Mouse (Mus musculus): ENCODE measurements around the gene Lilrb4a. TPM values are rescaled to one million over a fixed set of nuclear protein-coding genes. Genes with fewer than 3 reads are reported as not detected.
"Not testable (repeated sequence)": the region's sequence is repeated elsewhere in the genome, so short reads cannot be mapped to it uniquely, and the experiment has no call there.

Gene Lilrb4a
- total RNA-seq (2021), result under 1 TPM; 0.36 to 0.39 TPM

DNA sequence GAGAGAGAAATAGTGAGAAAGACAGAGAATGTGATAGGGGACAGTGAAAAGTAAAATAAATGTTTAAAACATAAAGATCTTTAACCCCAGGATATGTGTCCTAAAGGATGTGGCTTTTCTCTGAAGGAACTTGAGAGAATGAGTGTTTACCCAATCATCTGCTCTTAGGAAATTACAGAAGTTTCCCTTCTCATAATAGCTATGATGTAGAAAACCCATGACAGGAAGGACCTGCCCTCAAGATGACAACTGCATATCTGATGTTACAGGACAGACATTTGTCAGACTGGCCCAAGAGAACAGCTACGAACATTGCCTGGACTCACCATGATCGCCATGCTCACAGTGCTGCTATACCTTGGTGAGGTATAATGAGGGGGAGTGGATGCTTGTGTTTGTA lies at the start of gene Lilrb4a:
Lilrb4a (plus strand) TSS at position 266 of the 400 bp plus-strand sequence.
- intact Hi-C loops (cut with DNase I); DNase-seq (ENCODE audit: extremely low spot score in 1 of 2, low spot score in 2 of 2): not testable (repeated sequence)

DNA sequence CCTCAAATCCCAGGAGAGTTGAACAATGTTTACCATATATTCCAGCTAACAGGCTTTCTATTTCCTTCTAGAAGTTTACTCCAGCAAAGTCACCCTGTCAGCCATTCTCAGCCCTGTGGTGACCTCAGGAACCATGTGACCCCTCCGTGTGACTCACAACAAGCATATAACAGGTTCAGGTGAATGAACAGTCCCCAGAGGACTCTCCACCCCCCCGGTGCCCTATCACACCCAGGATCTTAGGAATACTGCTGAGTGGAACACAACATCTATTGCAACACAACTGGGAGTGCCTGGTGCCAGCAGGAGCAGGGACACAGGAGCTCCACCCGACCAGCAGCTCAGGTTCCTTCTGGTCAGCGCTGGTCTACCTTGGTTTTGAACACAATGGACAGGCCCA lies 39.1 kb upstream of the Lilrb4a start:
- no peak for DNase-seq (ENCODE audit: extremely low spot score in 1 of 2, low spot score in 2 of 2)
- intact Hi-C loops (cut with DNase I), result no loop called here

DNA sequence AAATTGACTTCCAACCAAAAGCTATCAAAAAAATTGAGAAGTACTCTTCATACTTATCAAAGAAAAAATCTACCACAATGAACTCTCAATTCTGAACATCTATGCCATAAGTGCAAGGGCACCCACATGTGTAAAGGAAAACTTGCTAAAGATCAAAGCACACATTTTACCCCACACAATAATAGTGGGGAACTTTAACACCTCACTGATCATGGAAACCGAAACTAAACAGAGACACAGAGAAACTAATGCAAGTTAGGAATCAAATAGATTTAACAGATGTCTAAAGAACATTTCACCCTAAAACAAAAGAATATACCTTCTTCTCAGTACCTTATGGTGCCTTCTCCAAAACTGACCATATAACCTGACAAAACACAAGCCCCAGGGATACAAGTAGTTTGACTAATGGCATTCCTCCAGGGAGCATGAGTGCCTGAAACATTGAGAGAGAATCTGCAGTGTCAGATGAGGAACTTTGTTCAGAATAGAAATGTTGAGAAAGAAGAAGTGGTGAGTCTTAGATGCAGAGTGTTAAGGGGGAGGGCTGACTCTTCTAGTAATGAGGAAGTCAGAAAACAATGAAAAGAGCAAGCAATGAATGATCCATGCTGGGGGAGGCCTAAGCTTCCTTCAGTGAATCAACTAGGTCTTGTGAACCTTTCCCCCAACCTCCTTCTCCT lies 37.0 kb upstream of the Lilrb4a start:
- intact Hi-C loops (cut with DNase I), result no loop called here
- no peak for DNase-seq (ENCODE audit: extremely low spot score in 1 of 2, low spot score in 2 of 2)

DNA sequence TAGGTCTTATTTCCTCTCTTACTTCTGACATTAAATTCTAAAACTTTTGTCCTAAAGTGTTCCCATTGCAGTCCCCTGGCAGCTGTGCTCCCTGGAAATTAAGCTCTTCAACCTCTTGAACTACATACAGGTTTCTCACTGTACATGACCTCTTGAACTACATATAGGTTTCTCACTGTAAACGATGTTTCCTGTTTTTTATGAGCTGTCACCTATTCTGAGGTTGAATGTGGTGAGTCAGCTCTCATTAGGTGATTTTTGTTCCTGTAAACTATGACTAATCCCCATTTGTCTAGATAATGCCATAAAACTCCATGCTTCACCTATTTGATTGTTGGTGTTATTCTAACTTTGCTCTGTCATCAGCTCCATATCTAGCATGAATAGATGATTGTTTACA lies 36.4 kb upstream of the Lilrb4a start:
- intact Hi-C loops (cut with DNase I), result no loop called here

DNA sequence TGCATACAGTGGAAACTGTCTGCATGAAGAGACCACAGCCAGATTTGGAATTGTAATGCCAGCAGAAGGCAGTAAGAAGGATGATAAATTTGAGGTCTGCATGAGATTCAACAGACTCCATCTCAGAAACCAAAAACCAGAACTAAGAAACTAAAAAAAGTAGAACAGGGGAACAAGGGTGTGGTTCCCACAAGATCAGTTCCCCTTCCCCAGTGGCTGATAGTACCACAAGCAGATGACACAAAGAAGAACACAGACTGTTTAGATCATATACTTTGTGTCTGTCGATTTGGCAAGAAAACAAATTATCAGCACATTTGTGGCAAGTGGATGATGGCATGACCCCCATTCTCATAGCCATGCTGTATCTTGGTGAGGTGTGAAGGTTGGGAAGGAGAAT lies 35.0 kb upstream of the Lilrb4a start:
- intact Hi-C loops (cut with DNase I), result no loop called here
- no peak for DNase-seq (ENCODE audit: extremely low spot score in 1 of 2, low spot score in 2 of 2)

More for the DNA sequence above, 36.4 kb upstream of the Lilrb4a start:
- DNase-seq (ENCODE audit: extremely low spot score in 1 of 2, low spot score in 2 of 2), result no peak

DNA sequence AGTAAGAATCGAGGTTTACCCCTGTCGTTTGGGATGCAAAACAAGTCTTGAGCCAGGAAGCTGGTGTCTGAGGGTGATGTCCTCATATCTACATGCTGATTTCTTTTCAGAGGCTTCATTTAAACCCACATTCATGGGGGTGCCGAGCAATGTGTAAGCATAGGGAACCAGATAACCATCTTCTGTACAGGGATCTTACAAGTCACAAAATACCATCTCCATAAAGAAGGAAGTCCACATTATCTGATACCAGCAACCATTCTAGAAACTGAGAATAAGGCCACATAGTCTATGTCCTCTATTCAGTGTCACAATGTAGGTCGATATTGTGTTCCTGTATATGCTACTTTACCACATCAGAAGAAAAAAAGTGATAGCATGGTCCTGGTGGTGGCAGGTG lies 34.4 kb upstream of the Lilrb4a start:
- DNase-seq (ENCODE audit: extremely low spot score in 1 of 2, low spot score in 2 of 2), result no peak
- intact Hi-C loops (cut with DNase I), result no loop called here

DNA sequence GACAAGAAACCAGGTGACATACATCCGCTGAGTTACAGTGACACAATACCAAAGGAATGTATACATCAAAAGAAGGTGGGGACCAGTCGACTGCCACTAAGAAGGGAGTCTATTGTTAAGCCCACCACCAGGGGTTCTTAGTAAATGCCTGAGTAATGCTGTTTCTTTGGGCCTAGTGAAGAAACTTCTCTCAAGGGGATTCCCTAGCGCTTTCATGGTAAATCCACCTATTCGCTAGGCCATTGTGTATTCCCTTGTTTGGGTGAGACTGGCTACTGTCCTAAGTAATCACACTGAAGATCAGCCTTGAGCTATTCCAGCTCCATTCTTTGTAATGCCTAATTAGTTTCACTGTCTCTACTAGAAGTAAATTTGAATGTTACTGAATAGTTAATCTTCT lies 27.0 kb upstream of the Lilrb4a start:
- intact Hi-C loops (cut with DNase I); DNase-seq (ENCODE audit: extremely low spot score in 1 of 2, low spot score in 2 of 2): not testable (repeated sequence)

DNA sequence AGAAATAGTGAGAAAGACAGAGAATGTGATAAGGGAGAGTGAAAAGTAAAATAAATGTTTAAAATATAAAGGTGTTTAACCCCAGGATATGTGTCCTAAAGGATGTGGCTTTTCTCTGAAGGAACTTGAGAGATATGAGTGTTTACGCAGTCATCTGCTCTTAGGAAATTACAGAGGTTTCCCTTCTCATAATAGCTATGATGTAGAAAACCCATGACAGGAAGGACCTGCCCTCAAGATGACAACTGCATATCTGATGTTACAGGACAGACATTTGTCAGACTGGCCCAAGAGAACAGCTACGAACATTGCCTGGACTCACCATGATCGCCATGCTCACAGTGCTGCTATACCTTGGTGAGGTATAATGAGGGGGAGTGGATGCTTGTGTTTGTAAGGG lies 10.4 kb upstream of the Lilrb4a start, which contains the start of the genes Gm49339 and Lilr4b:
Gm49339 (plus strand) TSS at position 216 of the 400 bp plus-strand sequence.
Lilr4b (plus strand) TSS at position 236 of the 400 bp plus-strand sequence.
- DNase-seq (ENCODE audit: extremely low spot score in 1 of 2, low spot score in 2 of 2); intact Hi-C loops (cut with DNase I): not testable (repeated sequence)

DNA sequence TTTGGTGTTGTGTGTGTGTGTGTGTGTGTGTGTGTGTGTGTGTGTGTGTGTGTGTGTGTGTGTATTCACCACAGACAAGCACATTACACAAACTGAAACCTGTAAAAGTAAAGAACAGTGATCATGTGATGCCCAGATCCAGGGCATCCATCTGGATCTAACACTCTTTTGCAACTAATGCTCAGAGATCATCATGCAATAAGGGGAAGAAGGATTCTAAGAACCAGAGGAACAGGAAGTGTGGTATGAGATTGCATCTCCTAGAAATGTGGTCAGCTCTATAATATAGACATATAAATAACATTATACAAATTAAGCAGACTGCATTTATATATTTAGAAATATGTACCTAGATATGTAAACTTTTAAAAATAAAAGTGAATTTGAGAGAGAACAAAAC lies 29.3 kb downstream of the Lilrb4a start:
- intact Hi-C loops (cut with DNase I), result no loop called here

DNA sequence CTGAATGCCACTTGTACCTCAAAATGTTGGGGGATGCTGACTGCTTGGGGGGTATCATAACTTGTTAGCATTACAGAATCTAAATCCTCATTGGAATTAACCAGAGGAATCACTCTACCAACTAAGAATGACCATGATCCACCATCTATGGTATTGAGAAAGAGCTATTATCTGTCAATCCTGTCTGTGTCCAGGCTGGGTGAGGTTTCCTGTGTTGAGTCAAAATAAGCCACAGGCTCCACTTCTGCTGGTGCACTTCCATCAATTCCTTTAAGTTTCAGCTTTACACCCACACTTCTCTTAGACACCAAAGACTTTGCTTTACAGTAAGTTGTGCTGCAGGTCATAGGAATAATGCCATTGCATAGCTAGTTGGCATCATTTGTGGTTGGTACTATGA lies 30.7 kb downstream of the Lilrb4a start:
- no peak for DNase-seq (ENCODE audit: extremely low spot score in 1 of 2, low spot score in 2 of 2)
- intact Hi-C loops (cut with DNase I), result no loop called here

More for the DNA sequence above, 29.3 kb downstream of the Lilrb4a start:
- no peak for DNase-seq (ENCODE audit: extremely low spot score in 1 of 2, low spot score in 2 of 2)

DNA sequence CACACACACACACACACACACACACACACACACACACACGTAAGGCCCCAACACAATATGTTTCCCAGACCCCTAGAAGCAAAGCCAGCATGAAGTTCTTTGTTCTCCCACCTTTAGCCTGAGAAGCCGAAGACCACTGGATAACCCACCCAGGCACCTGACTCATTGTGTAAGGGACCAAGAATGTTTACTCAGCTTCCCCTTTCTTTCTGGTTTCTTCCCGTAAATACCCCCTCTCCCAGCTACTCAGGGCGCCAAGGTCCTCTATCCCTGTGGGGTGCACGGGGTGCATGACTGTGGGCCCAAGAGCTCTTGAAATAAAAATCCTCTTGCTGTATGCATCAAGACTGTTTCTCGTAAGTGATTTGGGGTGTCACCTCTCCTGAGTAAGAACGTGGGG lies 35.3 kb downstream of the Lilrb4a start:
- no peak for DNase-seq (ENCODE audit: extremely low spot score in 1 of 2, low spot score in 2 of 2)
- intact Hi-C loops (cut with DNase I), result no loop called here

DNA sequence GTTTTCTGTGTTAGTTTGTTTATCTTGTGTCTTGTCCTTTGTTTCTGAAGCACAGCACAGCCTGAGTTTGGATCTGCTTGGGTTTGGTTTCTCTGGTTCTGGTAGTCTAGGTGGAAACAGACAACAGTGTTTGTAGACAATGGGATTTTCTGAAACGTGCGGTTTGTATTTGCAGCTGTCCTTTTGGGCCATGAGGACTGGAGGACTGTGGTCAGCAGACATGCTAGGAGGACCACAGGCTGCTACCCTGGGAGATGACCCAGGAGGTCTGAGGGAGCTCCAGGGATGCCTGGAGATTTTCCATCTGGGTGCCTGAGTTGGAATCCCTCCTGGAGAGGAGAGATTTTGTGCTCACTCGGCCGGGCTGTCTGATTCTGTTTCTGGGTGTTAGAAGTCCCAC lies 35.9 kb downstream of the Lilrb4a start:
- intact Hi-C loops (cut with DNase I), result no loop called here
- no peak for DNase-seq (ENCODE audit: extremely low spot score in 1 of 2, low spot score in 2 of 2)

DNA sequence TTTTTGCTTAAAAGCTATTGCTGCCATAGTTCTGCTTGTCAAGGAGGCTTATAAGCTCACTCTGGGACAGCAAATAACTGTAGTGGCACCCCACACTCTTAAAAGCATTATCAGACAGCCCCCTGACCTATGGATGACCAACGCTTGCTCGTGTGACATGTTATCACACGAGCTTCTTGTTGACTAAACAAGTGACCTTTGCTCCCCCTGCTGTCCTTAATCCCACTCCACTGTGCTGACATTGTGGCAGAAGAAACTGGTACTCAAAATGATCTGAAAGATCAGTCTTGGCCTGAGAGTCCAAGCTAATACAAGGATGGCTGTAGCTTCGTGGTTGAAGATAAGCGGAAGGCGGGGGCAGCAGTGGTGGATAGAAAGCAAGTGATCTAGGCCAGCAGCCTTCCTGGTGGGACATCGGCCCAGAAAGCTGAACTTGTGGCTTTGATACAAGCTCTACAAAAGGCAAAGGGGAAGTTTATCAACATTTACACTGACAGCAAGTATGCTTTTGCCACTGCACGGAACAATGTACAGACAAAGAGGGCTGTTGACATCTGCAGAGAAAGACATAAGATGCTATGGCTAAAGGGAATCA lies 38.2 kb downstream of the Lilrb4a start:
- DNase-seq (ENCODE audit: extremely low spot score in 1 of 2, low spot score in 2 of 2), result no peak
- intact Hi-C loops (cut with DNase I), result no loop called here

DNA sequence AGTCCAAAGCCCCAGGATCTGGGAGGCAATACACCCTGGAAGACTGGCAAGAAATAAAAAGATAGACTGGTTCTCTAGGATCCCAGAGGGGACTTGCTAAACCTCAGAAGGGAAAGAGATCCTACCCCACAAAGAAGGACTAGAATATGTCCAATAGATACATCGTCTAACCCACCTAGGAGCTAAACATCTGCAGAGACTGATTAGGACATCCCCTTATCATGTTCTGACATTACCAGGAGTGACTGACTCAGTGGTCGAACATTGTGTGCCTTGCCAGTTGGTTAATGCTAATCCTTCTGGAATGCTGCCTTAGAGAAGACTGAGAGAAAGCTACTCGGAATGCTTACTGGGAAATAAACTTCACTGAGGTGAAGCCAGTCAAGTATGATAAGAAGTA lies 38.7 kb downstream of the Lilrb4a start:
- no peak for DNase-seq (ENCODE audit: extremely low spot score in 1 of 2, low spot score in 2 of 2)
- intact Hi-C loops (cut with DNase I), result no loop called here

DNA sequence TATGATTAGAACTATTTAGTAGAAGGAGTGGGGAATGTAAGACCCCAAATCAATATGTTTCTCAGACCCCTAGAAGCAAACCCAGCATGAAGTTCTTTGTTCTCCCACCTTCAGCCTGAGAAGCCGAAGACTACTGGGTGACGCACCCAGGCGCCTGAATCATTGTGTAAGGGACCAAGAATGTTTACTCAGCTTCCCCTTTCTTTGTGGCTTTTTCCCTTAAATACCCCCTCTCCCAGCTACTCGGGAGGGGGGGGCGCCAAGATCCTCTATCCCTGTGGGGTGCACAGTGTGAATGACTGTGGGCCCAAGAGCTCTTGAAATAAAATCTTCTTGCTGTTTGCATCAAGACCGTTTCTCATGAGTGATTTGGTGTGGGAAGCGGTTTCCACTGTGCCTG lies 40.1 kb downstream of the Lilrb4a start:
- intact Hi-C loops (cut with DNase I), result no loop called here

More for the DNA sequence above, 40.1 kb downstream of the Lilrb4a start:
- DNase-seq (ENCODE audit: extremely low spot score in 1 of 2, low spot score in 2 of 2), result no peak

Other genes starting within 250 kb of the Lilrb4a start
- gene Gm49339, start 10.3 kb upstream of the Lilrb4a start, total RNA-seq (2021), result not detected
- gene Lilr4b, start 10.3 kb upstream of the Lilrb4a start, total RNA-seq (2021), result not detected
- not detected for gene Fam162b, start 99.6 kb downstream of the Lilrb4a start, total RNA-seq (2021)
- gene Gprc6a, start 140.5 kb downstream of the Lilrb4a start, total RNA-seq (2021), result not detected
- not detected for gene Rfx6, start 186.8 kb downstream of the Lilrb4a start, total RNA-seq (2021)